In genomic region chr9:71827371-71827770, GRCm38 (mm10) we compare ENCODE assay signal across 17 mouse cellular contexts. TPM values are rescaled to one million over a fixed set of nuclear protein-coding genes. Genes with fewer than 3 reads are reported as not detected.
A peak's percentile ranks its signal among the peaks of the same experiment; 100 is the strongest.
DNase-seq lines count a peak whose midpoint lies in the region; TF ChIP-seq lines count a peak whose summit lies in the region.
"Had no signal": no experiment of that assay in that cellular context is flagged by ENCODE, and none has a peak within 500 bp of the region (broad histone marks: within the 10 kb centered on the region; RNA-seq: fewer than 3 reads in every experiment).

No protein-coding gene starts in this region.

- H3K27ac ChIP-seq in gastrocnemius, adult 2 months, result peak overlapping the region; percentile 86
- H3K27ac ChIP-seq: embryonic facial prominence, embryonic 12.5 days; forebrain, embryonic 15.5 days; heart, embryonic 13.5 days; hindbrain, embryonic 15.5 days had no signal

- DNase-seq in gastrocnemius, adult 2 months, result no peak
- no peak for DNase-seq in gastrocnemius, adult 8-10 months (ENCODE audit: low spot score in 2 of 2)
- peak; percentile 82 for DNase-seq in cerebellum, adult 9-10 months
- peak; percentile 63 to 80 for DNase-seq in cerebellum, postnatal 25 days
- no peak for DNase-seq in right cerebral cortex, postnatal 36 days (ENCODE audit: low spot score in 2 of 2)
- no peak for DNase-seq in left cerebral cortex, adult 9 months (ENCODE audit: low spot score in 2 of 2)
- DNase-seq: adrenal gland, adult 2 months; adrenal gland, postnatal 36 days; gastrocnemius, postnatal 25 days; heart, postnatal 36 days; kidney, adult 8-10 months had no signal

- H3K4me3 ChIP-seq in gastrocnemius, adult 2 months, result no peak overlapping the region
- H3K4me3 ChIP-seq: embryonic facial prominence, embryonic 12.5 days; forebrain, embryonic 15.5 days; heart, embryonic 13.5 days; hindbrain, embryonic 15.5 days had no signal

- no peak for TF ChIP-seq CTCF in gastrocnemius, adult 2 months (IDR thresholded peaks at IDR 0.05)

- intact Hi-C loops in gastrocnemius, adult 2 months (cut with DNase I), result no loop called here

RNA-seq across cellular contexts. Expression of gene Cgnl1, which starts 56.0 kb away (rescaled TPM):
- 1 to 10 TPM; 3.5 to 8.1 TPM for total RNA-seq in gastrocnemius, adult 2 months (2021)
- 1 to 10 TPM; 2.8 to 5.4 (median 3.9) TPM for total RNA-seq in gastrocnemius, adult 8-10 months (2022)
- total RNA-seq: CH12.LX; granulocyte monocyte progenitor cell, adult 5-6 weeks had no signal

Comparison
In these comparisons a context has a peak if more than half of its experiments do, and no peak if none do; other contexts are left out.
1. DNase-seq: peak in cerebellum, adult 9-10 months (single experiment) and cerebellum, postnatal 25 days (2 of 2); none in gastrocnemius, adult 2 months (single experiment), gastrocnemius, adult 8-10 months (0 of 2), right cerebral cortex, postnatal 36 days (0 of 2) and left cerebral cortex, adult 9 months (0 of 2).